Mouse (Mus musculus) forebrain, embryonic 15.5 days (tissue): Measurements from ENCODE around the gene Smg6. TPM values are rescaled to one million over a fixed set of nuclear protein-coding genes. Genes with fewer than 3 reads are reported as not detected.
A peak's percentile ranks its signal among the peaks of the same experiment; 100 is the strongest.

Experiments
- ATAC-seq: fragments of 200-750 bp; cut with Nextera tagmentation; replicated peaks from 2 replicates; pipeline ENCODE4 v1.8.0; 2017; ENCODE audit warnings: mild to moderate bottlenecking, moderate TSS enrichment, moderate library complexity
- H3K27ac ChIP-seq: fragments of 300-500 bp; sonication (generic); replicated peaks from 2 replicates; pipeline ENCODE4 v1.5.1; 2015; ENCODE audit warnings: mild to moderate bottlenecking, inconsistent platforms
- H3K27me3 ChIP-seq: fragments of 300-500 bp; sonication (generic); 2 replicates; pipeline ENCODE4 v1.6.1; 2015; ENCODE audit warnings: inconsistent platforms
- H3K36me3 ChIP-seq: fragments of 300-500 bp; sonication (generic); 2 replicates; pipeline ENCODE4 v1.6.1; 2015; ENCODE audit warnings: mild to moderate bottlenecking, inconsistent platforms
- H3K4me1 ChIP-seq: fragments of 300-500 bp; sonication (generic); 2 replicates; pipeline ENCODE4 v1.6.1; 2015; ENCODE audit warnings: inconsistent platforms
- H3K4me2 ChIP-seq: fragments of 300-500 bp; sonication (generic); replicated peaks from 2 replicates; pipeline ENCODE4 v1.6.1; 2015; ENCODE audit warnings: mild to moderate bottlenecking, inconsistent platforms
- H3K4me3 ChIP-seq: fragments of 300-500 bp; sonication (generic); 2 replicates; pipeline ENCODE4 v1.5.1; 2015; ENCODE audit warnings: mild to moderate bottlenecking, inconsistent platforms
- H3K9ac ChIP-seq: fragments of 300-500 bp; sonication (generic); replicated peaks from 2 replicates; pipeline ENCODE4 v1.6.1; 2015; ENCODE audit warnings: mild to moderate bottlenecking, inconsistent platforms
- H3K9me3 ChIP-seq: fragments of 300-500 bp; sonication (generic); 2 replicates; pipeline ENCODE4 v1.6.1; 2016; ENCODE audit warnings: inconsistent platforms
- WGBS: fragments of 180-500 bp; shearing (Covaris S2); methylation state at CpG from one replicate; pipeline ENCODE4 v1.1.7; 2015; ENCODE audit warnings: mixed read lengths; 5-methylcytosine and 5-hydroxymethylcytosine counted together
- polyA plus RNA-seq: library from polyadenylated mRNA; unstranded; fragments of >200 nt; fragmentation: Nextera tagmentation; extraction: Ambion mirVana; gene quantifications from 2 replicates; pipeline ENCODE4 v1.2.1, GENCODE M21; 2015

The Smg6 gene
- 18.4 and 19.0 TPM in 2 replicates for polyA plus RNA-seq

GRCm38 (mm10) chr11:74925577-74926387 lies at the start of gene Smg6, which contains the start of gene Srr:
Gene Smg6, plus strand, starts transcription at chr11:74925823.
Gene Srr, minus strand, starts transcription at chr11:74925948.
- Histone ChIP-seq H3K27ac (peak within 1 kb of the TSS; percentile 97), H3K9me3 (no peaks in the 10 kb centered on the region), H3K4me1 (peaks cover 22% of the 10 kb centered on the region), H3K36me3 (0 out of 2 replicates have a peak, but pooled peaks cover 3% of the 10 kb centered on the region), H3K27me3 (no peaks in the 10 kb centered on the region), H3K4me3 (peak within 1 kb of the TSS; percentile 94), H3K4me2 (peak within 1 kb of the TSS; percentile 60), H3K9ac (peak within 1 kb of the TSS; percentile 97)
- under 1% methylated on average over 70 of the region's 88 CpGs for WGBS
- peak; percentile 97 for ATAC-seq

DNA sequence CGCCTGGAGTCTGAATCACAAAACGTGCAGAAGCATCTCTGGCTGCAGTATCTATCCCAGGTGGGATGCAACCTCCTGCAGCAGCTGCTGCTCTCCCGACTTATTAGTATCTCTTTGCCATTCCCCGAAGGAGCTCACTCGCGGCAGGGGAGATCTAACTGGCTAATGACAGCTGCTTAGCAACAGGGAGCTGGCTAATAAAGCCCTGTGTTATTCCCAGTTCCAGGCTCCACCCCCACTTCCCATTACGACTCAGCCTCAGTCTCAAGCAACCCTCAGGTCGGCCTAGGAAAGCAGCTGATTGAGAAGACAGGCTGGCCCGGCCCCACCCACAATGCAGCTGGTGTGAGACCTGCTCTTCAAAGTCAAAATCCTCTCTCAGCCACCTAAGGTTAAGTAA lies 48.8 kb upstream of the Smg6 start:
- H3K36me3 ChIP-seq: no peaks in the 10 kb centered on the region
- WGBS: 1% methylated on average over 9 of the region's 9 CpGs
- peak overlapping the region; percentile 79 for H3K27ac ChIP-seq
- H3K27me3 ChIP-seq: no peaks in the 10 kb centered on the region
- H3K9ac ChIP-seq: no peak overlapping the region
- no peaks in the 10 kb centered on the region for H3K9me3 ChIP-seq
- H3K4me2 ChIP-seq: peak overlapping the region; percentile 30
- peaks cover 18% of the 10 kb centered on the region for H3K4me1 ChIP-seq
- peak overlapping the region; percentile 16; the same call in 1 of the 2 replicates for H3K4me3 ChIP-seq
- ATAC-seq: peak; percentile 90

GRCm38 (mm10) chr11:74880999-74881398 lies 44.6 kb upstream of the Smg6 start:
- Histone ChIP-seq H3K4me3 (no peak overlapping the region), H3K27me3 (no peaks in the 10 kb centered on the region), H3K27ac (no peak overlapping the region), H3K9ac (no peak overlapping the region), H3K4me2 (no peak overlapping the region), H3K9me3 (no peaks in the 10 kb centered on the region), H3K36me3 (no peaks in the 10 kb centered on the region), H3K4me1 (peaks cover 14% of the 10 kb centered on the region)
- WGBS: 89% methylated on average over 9 of the region's 9 CpGs
- no peak for ATAC-seq

- Histone ChIP-seq H3K9me3 (no peaks in the 10 kb centered on the region), H3K4me2 (no peak overlapping the region), H3K27me3 (no peaks in the 10 kb centered on the region), H3K4me1 (peaks cover 4% of the 10 kb centered on the region), H3K9ac (no peak overlapping the region), H3K27ac (0 out of 2 replicates have a peak overlapping the region, but pooled peaks have one; percentile 29), H3K4me3 (no peak overlapping the region), H3K36me3 (no peaks in the 10 kb centered on the region)
- ATAC-seq: no peak
- WGBS: 54% methylated on average over 14 of the region's 14 CpGs
These were observed 43.6 kb upstream of the Smg6 start for GRCm38 (mm10) chr11:74881979-74882378.

DNA sequence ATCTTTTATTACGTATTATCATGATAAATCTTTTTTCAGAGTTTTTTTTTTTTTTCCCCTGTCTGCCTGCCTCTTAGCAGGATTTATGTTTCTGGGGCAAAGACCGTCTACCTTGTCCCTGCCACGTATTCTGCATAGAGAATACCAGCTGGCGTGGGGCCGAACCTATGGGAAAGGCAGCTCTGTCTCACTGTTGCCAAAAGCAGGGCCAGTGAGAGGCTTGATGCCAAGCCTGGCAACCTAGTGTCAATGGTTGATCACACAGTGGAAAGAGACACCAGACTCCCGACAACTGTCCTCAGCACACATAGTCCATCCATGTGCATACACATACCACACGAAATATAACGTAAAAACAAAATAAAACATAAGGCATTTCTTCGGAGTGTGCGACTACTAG lies 42.5 kb upstream of the Smg6 start:
- 86% methylated on average over 10 of the region's 10 CpGs for WGBS
- H3K27me3 ChIP-seq: no peaks in the 10 kb centered on the region
- H3K4me3 ChIP-seq: no peak overlapping the region
- no peaks in the 10 kb centered on the region for H3K9me3 ChIP-seq
- H3K4me2 ChIP-seq: no peak overlapping the region
- H3K4me1 ChIP-seq: no peaks in the 10 kb centered on the region
- H3K36me3 ChIP-seq: no peaks in the 10 kb centered on the region
- no peak overlapping the region for H3K9ac ChIP-seq
- ATAC-seq: no peak
- no peak overlapping the region for H3K27ac ChIP-seq

DNA sequence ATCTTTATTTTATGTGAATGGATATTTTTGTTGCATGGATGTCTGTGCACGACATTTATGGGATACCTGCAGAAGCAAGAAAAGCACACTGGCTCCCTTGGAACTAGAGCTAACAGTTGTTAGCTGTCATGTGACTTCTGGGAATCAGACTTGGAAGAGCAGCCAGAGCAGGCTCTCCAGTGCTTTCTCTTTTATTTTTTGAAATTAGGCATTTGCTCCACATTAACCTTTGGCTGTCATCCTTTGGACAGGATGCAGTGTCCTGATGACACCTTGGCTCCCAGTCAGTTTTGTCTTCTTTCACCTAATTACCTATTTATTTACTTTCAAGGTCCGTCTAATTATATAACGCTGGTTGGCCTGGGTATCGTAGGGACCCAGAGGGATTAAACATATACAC lies 31.0 kb upstream of the Smg6 start:
- no peak for ATAC-seq

DNA sequence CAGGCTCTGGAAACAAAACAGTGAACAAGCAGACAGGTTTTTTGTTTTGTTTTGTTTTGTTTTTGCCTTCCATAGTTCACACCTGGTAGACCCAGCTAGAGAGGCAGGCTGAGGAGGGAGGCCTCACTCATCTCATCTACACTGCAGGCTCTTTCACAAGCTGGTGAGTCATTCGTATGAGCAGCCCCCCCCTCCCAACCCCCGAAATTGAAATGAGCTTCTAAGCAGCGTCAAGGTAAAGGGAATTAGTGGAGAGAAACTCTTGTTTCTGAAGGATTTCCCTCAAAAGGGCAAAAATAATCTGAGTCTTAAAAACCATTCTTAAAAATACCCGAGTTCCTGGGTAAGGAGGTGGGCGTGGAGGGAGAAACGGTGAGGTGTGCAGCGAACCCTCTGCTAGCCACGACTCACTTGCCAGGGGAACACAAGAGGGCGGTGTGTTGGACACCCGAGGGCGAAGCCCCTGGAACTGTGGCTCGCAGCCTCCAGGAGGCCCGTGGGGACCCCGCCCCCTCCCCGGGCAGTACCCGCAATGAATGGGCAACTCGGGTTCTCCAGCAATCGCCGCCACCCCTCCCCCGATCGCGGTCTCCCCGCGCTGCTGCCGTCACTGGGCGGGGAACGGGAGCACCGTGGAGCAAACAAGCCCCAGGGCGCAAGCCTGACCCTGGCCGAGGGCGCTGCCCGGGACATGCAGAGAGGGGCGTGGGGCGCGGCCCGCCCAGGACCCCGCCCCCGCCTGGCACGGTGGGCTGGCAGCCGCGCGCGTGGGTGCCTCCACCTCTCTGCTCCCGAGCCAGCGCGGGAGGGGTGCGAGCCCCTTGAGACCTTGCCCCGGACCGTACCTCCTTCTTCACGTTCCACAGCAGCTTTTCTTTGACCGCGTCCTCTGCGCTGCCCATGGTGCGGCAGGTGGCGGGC lies 29.4 kb upstream of the Smg6 start:
- peak; percentile 49 for ATAC-seq
- H3K4me3 ChIP-seq: peak overlapping the region; percentile 85
- no peaks in the 10 kb centered on the region for H3K9me3 ChIP-seq
- H3K4me2 ChIP-seq: peak overlapping the region; percentile 77
- peaks cover 15% of the 10 kb centered on the region for H3K36me3 ChIP-seq
- H3K4me1 ChIP-seq: peaks cover 26% of the 10 kb centered on the region
- WGBS: under 1% methylated on average over 55 of the region's 55 CpGs
- H3K27me3 ChIP-seq: no peaks in the 10 kb centered on the region
- peak overlapping the region; percentile 88 for H3K27ac ChIP-seq
- peak overlapping the region; percentile 79 for H3K9ac ChIP-seq

More for the DNA sequence above, 31.0 kb upstream of the Smg6 start:
- Histone ChIP-seq H3K9ac (no peak overlapping the region), H3K27me3 (no peaks in the 10 kb centered on the region), H3K27ac (peak overlapping the region; percentile 6; the same call in 1 of the 2 replicates), H3K4me2 (no peak overlapping the region), H3K4me3 (no peak overlapping the region), H3K4me1 (peaks cover 26% of the 10 kb centered on the region), H3K9me3 (no peaks in the 10 kb centered on the region), H3K36me3 (no peaks in the 10 kb centered on the region)
- 73% methylated on average over 4 of the region's 4 CpGs for WGBS

DNA sequence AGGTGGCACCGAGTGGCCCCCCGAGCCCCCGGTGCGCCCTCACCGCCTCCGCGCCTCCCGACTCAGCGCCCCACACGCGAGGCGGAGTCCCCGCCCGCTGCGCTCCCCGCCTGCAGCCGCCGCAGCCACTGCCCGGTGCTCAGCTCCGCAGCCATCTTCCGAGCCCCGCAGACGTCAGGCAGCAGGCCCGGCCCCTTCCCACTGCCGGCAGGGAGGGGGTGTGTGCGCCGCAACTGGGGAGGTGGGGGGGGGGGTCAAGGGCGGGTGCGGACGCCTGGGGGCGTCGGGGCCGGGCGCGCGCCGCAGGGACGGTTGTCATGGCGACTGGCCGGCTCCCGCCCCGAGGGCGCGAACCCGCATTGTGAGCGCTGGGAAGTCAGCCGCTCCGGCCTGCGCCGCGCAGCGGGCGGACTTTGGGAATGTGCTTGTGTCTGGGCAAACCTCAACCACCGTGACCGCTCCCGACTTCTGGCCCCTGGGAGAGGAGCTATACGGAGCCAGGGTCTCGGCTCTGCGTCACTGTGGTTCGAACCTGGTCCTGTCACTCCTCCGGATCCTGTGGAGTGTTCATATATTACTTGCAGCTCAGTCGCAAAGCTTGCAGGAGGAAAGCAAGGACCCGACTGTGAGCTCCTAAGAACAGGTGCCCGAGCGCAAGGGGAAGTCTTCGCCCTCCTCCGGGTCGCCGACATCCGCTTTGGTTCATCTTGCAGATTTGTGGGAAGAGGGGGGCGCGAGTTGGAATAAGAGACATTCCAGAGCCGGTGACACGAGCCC lies 28.5 kb upstream of the Smg6 start, which contains the start of gene Sgsm2:
TSS of gene Sgsm2 (minus strand) at position 160 of the 777 bp plus-strand sequence.
- H3K36me3 ChIP-seq: peaks cover 23% of the 10 kb centered on the region
- H3K4me1 ChIP-seq: peaks cover 26% of the 10 kb centered on the region
- no peaks in the 10 kb centered on the region for H3K9me3 ChIP-seq
- no peaks in the 10 kb centered on the region for H3K27me3 ChIP-seq
- H3K4me2 ChIP-seq: peak within 1 kb of the TSS; percentile 77
- peak; percentile 72 for ATAC-seq
- peak within 1 kb of the TSS; percentile 85 for H3K4me3 ChIP-seq
- under 1% methylated on average over 70 of the region's 74 CpGs for WGBS
- H3K27ac ChIP-seq: peak within 1 kb of the TSS; percentile 88
- peak within 1 kb of the TSS; percentile 79 for H3K9ac ChIP-seq

DNA sequence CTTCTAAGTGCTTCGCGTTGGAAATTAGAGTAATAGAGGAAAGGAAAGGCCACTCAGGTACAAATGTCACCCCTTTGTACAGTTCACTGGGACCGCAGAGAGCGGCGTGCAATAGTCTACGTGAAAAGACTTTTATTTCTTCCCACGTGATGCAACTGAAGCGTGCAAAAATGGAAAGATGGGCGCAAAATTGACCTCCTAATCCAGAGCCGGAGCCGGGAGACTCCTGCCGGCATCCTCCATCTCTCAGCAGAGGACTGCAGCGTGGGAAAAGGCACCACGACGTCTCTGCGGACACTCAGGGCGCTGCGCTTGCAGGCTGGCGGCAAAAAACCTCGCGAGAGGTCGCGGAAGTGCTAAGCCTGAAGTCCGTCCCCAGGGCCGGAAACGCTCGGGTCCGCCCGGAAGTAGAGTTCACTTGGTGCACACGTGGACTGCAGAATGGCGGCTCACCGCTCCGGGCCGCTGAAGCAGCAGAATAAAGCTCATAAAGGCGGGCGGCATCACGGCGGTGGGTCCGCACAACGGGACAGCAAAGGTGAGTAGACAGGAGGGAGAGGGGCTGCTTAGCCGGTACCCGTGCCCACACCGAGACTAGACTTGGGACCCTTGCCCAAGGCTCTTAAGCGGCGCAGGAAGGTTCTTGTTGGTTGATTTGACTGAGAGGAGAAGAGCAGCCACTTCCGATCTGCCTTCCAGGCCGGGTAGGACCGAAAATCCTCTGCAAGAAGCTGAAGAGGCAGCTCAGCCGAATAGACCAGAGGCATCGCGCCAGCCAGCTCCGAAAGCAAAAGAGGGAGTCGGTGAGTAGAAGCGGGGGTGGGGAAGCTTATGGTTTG lies 27.7 kb upstream of the Smg6 start, which contains the start of gene Tsr1:
TSS of gene Tsr1 (plus strand) at position 394 of the 839 bp plus-strand sequence.
- ATAC-seq: peak; percentile 89
- Histone ChIP-seq H3K4me3 (peak within 1 kb of the TSS; percentile 85), H3K4me2 (peak within 1 kb of the TSS; percentile 77), H3K9me3 (no peaks in the 10 kb centered on the region), H3K36me3 (peaks cover 29% of the 10 kb centered on the region), H3K4me1 (peaks cover 26% of the 10 kb centered on the region), H3K27ac (peak within 1 kb of the TSS; percentile 88), H3K27me3 (no peaks in the 10 kb centered on the region), H3K9ac (peak within 1 kb of the TSS; percentile 79)
- under 1% methylated on average over 54 of the region's 54 CpGs for WGBS

- Histone ChIP-seq H3K36me3 (peaks cover 34% of the 10 kb centered on the region), H3K9me3 (no peaks in the 10 kb centered on the region), H3K4me2 (peak overlapping the region; percentile 77), H3K4me3 (peak overlapping the region; percentile 85), H3K4me1 (peaks cover 26% of the 10 kb centered on the region), H3K9ac (peak overlapping the region; percentile 79), H3K27me3 (no peaks in the 10 kb centered on the region), H3K27ac (peak overlapping the region; percentile 88)
- WGBS: 0% methylated on average over 7 of the region's 7 CpGs
- ATAC-seq: no peak
These were observed 27.2 kb upstream of the Smg6 start for GRCm38 (mm10) chr11:74898517-74898827.

GRCm38 (mm10) chr11:74901555-74901954 lies 24.1 kb upstream of the Smg6 start:
- WGBS: 89% methylated on average over 6 of the region's 6 CpGs

More at GRCm38 (mm10) chr11:74901555-74901954, 24.1 kb upstream of the Smg6 start:
- no peak overlapping the region for H3K4me3 ChIP-seq
- peaks cover 65% of the 10 kb centered on the region for H3K36me3 ChIP-seq
- ATAC-seq: no peak
- H3K9ac ChIP-seq: no peak overlapping the region
- no peak overlapping the region for H3K4me2 ChIP-seq
- no peaks in the 10 kb centered on the region for H3K27me3 ChIP-seq
- peaks cover 8% of the 10 kb centered on the region for H3K4me1 ChIP-seq
- no peak overlapping the region for H3K27ac ChIP-seq
- no peaks in the 10 kb centered on the region for H3K9me3 ChIP-seq
